Mouse (Mus musculus): Measurements from ENCODE around the gene Ascl1. TPM values are rescaled to one million over a fixed set of nuclear protein-coding genes. Genes with fewer than 3 reads are reported as not detected.

The Ascl1 gene
- not detected for polyA plus RNA-seq (2015; fragmentation: Illumina TruSeq; extraction: RNeasy Lipid Tissue Mini Kit (QIAGEN cat#74804); ENCODE audit: insufficient read depth, low replicate concordance)

GRCm38 (mm10) chr10:87493576-87493975 lies at the start of gene Ascl1:
Gene Ascl1, minus strand, starts transcription at chr10:87493660.

GRCm38 (mm10) chr10:87521646-87522045 lies 28.2 kb upstream of the Ascl1 start, which contains the start of gene Pah:
Gene Pah, plus strand, starts transcription at chr10:87521795.

Other genes with a start within 250 kb of the Ascl1 start
- not detected for gene Pah, start 28.1 kb upstream of the Ascl1 start, polyA plus RNA-seq (2015; fragmentation: Illumina TruSeq; extraction: RNeasy Lipid Tissue Mini Kit (QIAGEN cat#74804); ENCODE audit: insufficient read depth, low replicate concordance)

Data from spleen, adult 10 weeks (tissue).